Mouse (Mus musculus) MEL-GATA-1-ER (cell line): ENCODE results near the gene Nod1.

Experiments
- DNase-seq: peaks from one replicate; pipeline ENCODE4 v3.0.0-alpha.2; 2012; ENCODE audit warnings: low read depth; ENCODE audit errors: extremely low read depth

Nod1 gene

GRCm38 (mm10) chr6:54891384-54891783 is 81.0 kb downstream of the Nod1 start:
- no peak for DNase-seq

GRCm38 (mm10) chr6:54890221-54890620 is 82.2 kb downstream of the Nod1 start:
- no peak for DNase-seq

GRCm38 (mm10) chr6:54886195-54886594 is 86.2 kb downstream of the Nod1 start:
- no peak for DNase-seq

DNA sequence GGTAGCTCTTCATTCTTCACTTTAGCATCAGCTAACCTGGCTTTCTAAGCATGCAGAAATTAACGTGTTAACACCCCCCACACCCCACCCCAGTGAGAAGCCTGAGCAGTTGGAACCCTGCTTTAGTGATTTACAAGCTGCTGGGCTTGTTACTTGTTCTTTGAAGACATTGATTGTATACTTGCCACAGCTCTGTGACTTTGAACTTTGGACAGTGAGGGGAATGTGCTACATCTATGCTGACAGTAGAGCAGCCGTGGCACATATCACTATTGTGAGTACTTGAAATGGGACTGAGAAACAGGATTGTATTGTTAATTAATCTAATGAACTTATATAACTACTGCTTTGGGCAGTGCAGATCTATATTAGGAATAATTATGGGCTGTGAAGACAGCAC is 89.0 kb downstream of the Nod1 start:
- DNase-seq: no peak

GRCm38 (mm10) chr6:54880086-54880485 is 92.3 kb downstream of the Nod1 start:
- DNase-seq: no peak

DNA sequence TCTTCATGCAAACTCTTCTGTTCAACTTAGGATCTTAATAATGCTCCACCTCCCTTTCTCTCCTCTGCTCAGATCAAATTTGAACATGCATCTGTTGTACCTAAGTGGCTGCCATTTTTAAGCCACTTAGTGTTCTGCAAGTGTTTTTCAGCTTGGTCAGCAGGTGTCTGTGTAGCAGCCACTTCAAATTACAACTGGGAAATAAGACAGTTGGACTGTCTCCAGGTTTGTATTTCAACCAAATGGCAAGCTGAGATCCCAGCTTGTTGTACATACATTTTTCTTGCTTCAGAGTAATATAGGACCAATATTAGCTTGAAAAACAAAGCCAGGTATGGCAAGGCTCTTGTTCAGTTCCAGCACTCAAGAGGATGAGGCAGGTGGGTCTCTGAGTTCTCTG is 93.9 kb downstream of the Nod1 start:
- no peak for DNase-seq

DNA sequence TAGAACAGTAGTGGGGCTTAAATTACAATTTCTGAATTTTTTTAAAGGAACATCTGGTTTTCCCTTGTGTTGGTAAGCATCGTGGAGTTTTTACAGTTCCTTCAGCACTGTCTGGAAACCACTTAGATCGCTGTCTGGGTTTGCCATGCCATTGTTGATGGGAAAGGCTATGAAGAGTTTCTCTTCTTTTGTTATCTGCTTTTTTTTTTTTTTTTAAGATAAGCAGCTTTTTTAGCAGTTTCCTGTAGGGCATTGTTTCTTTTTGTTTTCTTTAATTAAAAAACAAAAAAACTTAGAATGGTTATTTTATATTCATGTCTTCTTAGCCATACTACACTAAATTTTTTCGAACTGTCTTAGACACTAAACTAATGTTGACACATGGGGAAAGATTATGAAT is 94.8 kb downstream of the Nod1 start:
- no peak for DNase-seq

DNA sequence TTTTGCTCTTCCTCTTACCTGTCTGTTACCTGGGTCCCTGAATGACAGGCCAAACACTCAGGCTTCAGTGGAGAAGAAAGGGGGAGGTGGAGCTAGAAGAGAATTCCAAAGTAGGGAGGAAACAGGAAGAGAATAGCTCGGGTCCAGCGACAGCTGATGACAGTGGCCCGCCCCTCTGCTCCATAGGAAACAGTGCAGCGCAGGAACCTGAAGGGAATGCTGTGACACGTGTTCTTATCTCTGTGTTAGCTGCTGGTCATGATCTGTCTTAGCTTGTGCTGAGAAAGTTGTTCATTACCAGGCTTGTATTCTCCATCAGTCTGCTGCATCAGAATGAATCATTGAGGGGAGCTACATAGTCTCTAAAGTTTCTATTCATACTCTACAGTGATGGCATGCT is 95.6 kb downstream of the Nod1 start:
- no peak for DNase-seq
